Mouse (Mus musculus): ENCODE measurements around the gene Krt34. TPM values are rescaled to one million over a fixed set of nuclear protein-coding genes. Genes with fewer than 3 reads are reported as not detected.

The Krt34 gene
- polyA plus RNA-seq, 1 experiment, result not detected

DNA sequence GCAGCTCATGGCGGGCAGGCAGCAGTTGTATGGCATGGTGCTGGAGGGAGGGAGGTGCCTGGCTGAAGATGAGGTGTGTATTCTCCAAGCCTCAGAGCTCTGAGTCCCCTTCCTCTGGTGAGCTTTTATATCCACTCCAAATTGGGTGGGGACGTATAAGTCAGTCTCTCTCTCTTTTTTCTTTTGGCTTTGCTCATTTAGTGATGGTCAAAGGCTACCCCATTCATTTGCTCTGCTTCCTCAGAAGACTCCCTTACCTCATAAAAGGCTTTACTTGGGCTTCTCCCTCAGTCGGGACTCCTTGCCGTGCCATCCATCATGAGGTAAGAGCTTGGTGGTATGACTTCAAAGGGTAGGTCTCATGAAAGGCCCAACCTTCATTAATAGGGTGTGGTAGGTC lies 25.2 kb downstream of the Krt34 start, which contains the start of gene Krt33a:
Gene Krt33a (minus strand): TSS at position 101 of the 400 bp plus-strand sequence.
- no peak for TF ChIP-seq CTCF (conservative IDR thresholded peaks at IDR 0.05; ENCODE audit: insufficient read depth, insufficient read length, low read depth, low read length)
- TF ChIP-seq POLR2A (IDR thresholded peaks at IDR 0.05; ENCODE audit: low read depth, low read length), result no peak
- H3K4me3 ChIP-seq (ENCODE audit: insufficient read depth, low read depth, low read length), result no peak within 1 kb of the TSS
- no peaks in the 10 kb centered on the region for H3K4me1 ChIP-seq (ENCODE audit: control insufficient read depth, insufficient read depth, low read length)
- DNase-seq, result no peak
- no peaks in the 10 kb centered on the region for H3K27me3 ChIP-seq (replicated peaks; ENCODE audit: control insufficient read depth, insufficient read depth, low read length)
- WGBS, result 64% methylated on average over 4 of the region's 4 CpGs
- H3K36me3 ChIP-seq (ENCODE audit: control insufficient read depth, insufficient read depth, low read length), result no peaks in the 10 kb centered on the region
- H3K27ac ChIP-seq (ENCODE audit: insufficient read depth, low read depth, low read length), result no peak within 1 kb of the TSS

- no peak for TF ChIP-seq POLR2A (IDR thresholded peaks at IDR 0.05; ENCODE audit: low read depth, low read length)
- no peak for TF ChIP-seq CTCF (conservative IDR thresholded peaks at IDR 0.05; ENCODE audit: insufficient read depth, insufficient read length, low read depth, low read length)
- Histone ChIP-seq H3K4me1 (ENCODE audit: control insufficient read depth, insufficient read depth, low read length) (no peaks in the 10 kb centered on the region), H3K27ac (ENCODE audit: insufficient read depth, low read depth, low read length) (no peak overlapping the region), H3K4me3 (ENCODE audit: insufficient read depth, low read depth, low read length) (no peak overlapping the region), H3K36me3 (ENCODE audit: control insufficient read depth, insufficient read depth, low read length) (no peaks in the 10 kb centered on the region), H3K27me3 (replicated peaks; ENCODE audit: control insufficient read depth, insufficient read depth, low read length) (no peaks in the 10 kb centered on the region)
- 65% methylated on average over 4 of the region's 4 CpGs for WGBS
- DNase-seq, result no peak
Measured at GRCm38 (mm10) chr11:100013691-100014171, 27.6 kb downstream of the Krt34 start.

DNA sequence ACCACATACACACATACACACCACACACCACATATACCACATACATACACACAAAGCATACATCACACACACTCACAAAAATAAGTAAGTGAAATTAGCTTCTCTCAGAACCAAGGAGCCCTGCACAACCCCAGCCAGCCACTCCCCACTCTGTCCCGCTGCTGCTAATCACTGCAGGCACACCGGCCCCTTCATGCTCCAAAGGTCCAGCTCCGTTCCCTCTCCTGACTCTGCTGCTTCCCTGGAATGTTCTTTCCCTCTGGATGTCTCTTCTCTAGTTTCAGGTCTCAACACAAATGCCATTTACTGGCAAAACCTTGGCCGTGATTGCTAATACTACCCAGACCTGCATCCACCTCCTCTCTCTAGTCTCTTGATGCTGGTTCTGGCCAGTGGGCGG lies 30.7 kb downstream of the Krt34 start:
- no peak overlapping the region for H3K27ac ChIP-seq (ENCODE audit: insufficient read depth, low read depth, low read length)
- no peaks in the 10 kb centered on the region; the same call in 1 of the 2 replicates for H3K27me3 ChIP-seq (replicated peaks; ENCODE audit: control insufficient read depth, insufficient read depth, low read length)
- H3K36me3 ChIP-seq (ENCODE audit: control insufficient read depth, insufficient read depth, low read length), result no peaks in the 10 kb centered on the region
- TF ChIP-seq CTCF (conservative IDR thresholded peaks at IDR 0.05; ENCODE audit: insufficient read depth, insufficient read length, low read depth, low read length), result no peak
- no peak for TF ChIP-seq POLR2A (IDR thresholded peaks at IDR 0.05; ENCODE audit: low read depth, low read length)
- no peak for DNase-seq
- H3K4me3 ChIP-seq (ENCODE audit: insufficient read depth, low read depth, low read length), result no peak overlapping the region
- H3K4me1 ChIP-seq (ENCODE audit: control insufficient read depth, insufficient read depth, low read length), result no peaks in the 10 kb centered on the region
- 47% methylated on average over 5 of the region's 5 CpGs for WGBS

DNA sequence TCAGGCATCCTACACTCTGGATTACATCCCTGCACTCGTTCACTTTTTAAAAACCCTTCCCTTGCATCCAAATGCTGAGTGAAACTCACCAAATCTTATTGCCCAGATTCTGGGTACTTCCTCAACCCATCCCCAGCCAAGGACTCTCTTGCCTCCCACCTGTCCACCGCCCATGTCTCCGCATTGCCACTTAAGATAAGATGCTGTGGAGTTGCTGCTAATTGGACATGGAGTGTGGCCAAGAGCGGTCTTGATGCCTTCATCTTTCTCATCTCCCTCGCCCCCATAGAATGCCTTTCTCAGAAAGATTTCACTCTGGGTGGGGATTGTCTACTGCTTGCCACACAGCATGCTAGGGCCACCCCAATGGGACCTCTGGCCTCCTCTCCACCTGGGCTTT lies 33.0 kb downstream of the Krt34 start:
- WGBS, result 89% methylated on average over 5 of the region's 5 CpGs
- no peak overlapping the region for H3K27ac ChIP-seq (ENCODE audit: insufficient read depth, low read depth, low read length)
- H3K27me3 ChIP-seq (replicated peaks; ENCODE audit: control insufficient read depth, insufficient read depth, low read length), result no peaks in the 10 kb centered on the region; the same call in 1 of the 2 replicates
- H3K4me3 ChIP-seq (ENCODE audit: insufficient read depth, low read depth, low read length), result no peak overlapping the region
- DNase-seq, result no peak
- TF ChIP-seq CTCF (conservative IDR thresholded peaks at IDR 0.05; ENCODE audit: insufficient read depth, insufficient read length, low read depth, low read length) (no peak), POLR2A (IDR thresholded peaks at IDR 0.05; ENCODE audit: low read depth, low read length) (no peak)
- H3K36me3 ChIP-seq (ENCODE audit: control insufficient read depth, insufficient read depth, low read length), result no peaks in the 10 kb centered on the region
- H3K4me1 ChIP-seq (ENCODE audit: control insufficient read depth, insufficient read depth, low read length), result no peaks in the 10 kb centered on the region

DNA sequence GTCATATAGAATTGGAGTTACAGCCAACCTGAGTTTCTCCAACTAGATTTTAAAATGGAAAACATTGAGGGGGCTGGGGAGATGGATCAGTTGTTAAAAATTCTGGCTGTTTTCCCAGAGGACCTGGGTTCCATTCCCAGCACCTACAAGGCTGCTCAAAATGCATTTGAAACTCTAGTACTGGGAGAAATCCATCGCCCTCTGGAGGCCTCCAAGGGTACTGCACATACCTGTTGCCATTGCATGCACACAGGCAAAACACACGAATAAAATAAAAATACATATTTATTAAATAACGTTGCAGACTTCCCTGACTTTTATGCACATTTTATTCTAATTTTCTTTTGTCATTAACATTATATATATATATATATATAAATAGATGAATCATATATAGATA lies 34.7 kb downstream of the Krt34 start:
- Histone ChIP-seq H3K27ac (ENCODE audit: insufficient read depth, low read depth, low read length) (no peak overlapping the region), H3K36me3 (ENCODE audit: control insufficient read depth, insufficient read depth, low read length) (no peaks in the 10 kb centered on the region), H3K27me3 (replicated peaks; ENCODE audit: control insufficient read depth, insufficient read depth, low read length) (no peaks in the 10 kb centered on the region; the same call in 1 of the 2 replicates), H3K4me1 (ENCODE audit: control insufficient read depth, insufficient read depth, low read length) (no peaks in the 10 kb centered on the region), H3K4me3 (ENCODE audit: insufficient read depth, low read depth, low read length) (no peak overlapping the region)
- WGBS, result 55% methylated on average over 3 of the region's 3 CpGs
- TF ChIP-seq POLR2A (IDR thresholded peaks at IDR 0.05; ENCODE audit: low read depth, low read length) (no peak), CTCF (conservative IDR thresholded peaks at IDR 0.05; ENCODE audit: insufficient read depth, insufficient read length, low read depth, low read length) (peak; percentile 33; the same call in 1 of the 2 replicates)
- DNase-seq, result no peak

DNA sequence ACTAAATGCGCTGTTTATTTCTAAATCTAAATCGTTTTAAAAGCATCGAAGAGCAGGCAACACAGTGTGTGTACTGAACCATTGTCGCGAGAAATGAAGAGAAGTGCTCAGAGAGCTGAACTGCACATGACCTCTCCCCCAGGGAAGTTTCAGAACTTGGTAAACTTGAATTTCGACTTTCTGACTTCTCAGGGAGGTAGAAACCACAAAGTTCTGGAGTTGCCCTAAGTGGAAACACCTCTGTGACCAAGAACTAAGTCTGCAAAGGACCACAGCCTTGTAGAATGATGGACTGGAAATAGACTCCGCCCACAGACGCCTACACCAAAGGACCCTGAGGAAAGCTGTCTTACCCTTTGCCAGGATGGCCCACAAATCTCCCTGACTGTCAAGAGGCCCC lies 35.4 kb downstream of the Krt34 start:
- WGBS, result 63% methylated on average over 8 of the region's 8 CpGs
- H3K27ac ChIP-seq (ENCODE audit: insufficient read depth, low read depth, low read length), result no peak overlapping the region

DNA sequence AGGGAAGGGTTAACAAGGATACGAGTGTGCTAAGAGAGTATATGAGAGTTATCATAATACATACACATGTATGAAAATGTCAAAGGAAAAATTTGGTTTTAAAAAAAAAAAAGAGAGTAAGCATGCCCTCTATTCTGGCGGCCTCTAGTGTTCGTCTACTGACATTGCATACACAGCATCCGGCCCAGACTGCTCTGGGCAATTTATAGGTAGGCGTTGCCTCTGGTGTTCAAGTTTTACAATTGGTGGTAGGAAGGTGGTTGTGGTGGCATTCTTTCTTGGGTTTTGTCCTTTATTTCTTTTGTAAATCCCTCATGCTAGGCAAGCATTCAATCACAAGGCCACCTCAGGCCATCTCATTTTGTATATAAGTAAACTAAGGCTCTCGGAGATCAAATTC lies 36.5 kb downstream of the Krt34 start:
- peak; percentile 73 for TF ChIP-seq CTCF (conservative IDR thresholded peaks at IDR 0.05; ENCODE audit: insufficient read depth, insufficient read length, low read depth, low read length)
- no peak for TF ChIP-seq POLR2A (IDR thresholded peaks at IDR 0.05; ENCODE audit: low read depth, low read length)
- WGBS, result 21% methylated on average over 6 of the region's 6 CpGs
- Histone ChIP-seq H3K4me3 (ENCODE audit: insufficient read depth, low read depth, low read length) (no peak overlapping the region), H3K27ac (ENCODE audit: insufficient read depth, low read depth, low read length) (no peak overlapping the region), H3K4me1 (ENCODE audit: control insufficient read depth, insufficient read depth, low read length) (no peaks in the 10 kb centered on the region), H3K36me3 (ENCODE audit: control insufficient read depth, insufficient read depth, low read length) (no peaks in the 10 kb centered on the region), H3K27me3 (replicated peaks; ENCODE audit: control insufficient read depth, insufficient read depth, low read length) (no peaks in the 10 kb centered on the region; the same call in 1 of the 2 replicates)
- DNase-seq, result peak; percentile 53

More for the DNA sequence above, 35.4 kb downstream of the Krt34 start:
- no peaks in the 10 kb centered on the region for H3K4me1 ChIP-seq (ENCODE audit: control insufficient read depth, insufficient read depth, low read length)
- no peak for DNase-seq
- H3K36me3 ChIP-seq (ENCODE audit: control insufficient read depth, insufficient read depth, low read length), result no peaks in the 10 kb centered on the region
- no peaks in the 10 kb centered on the region; the same call in 1 of the 2 replicates for H3K27me3 ChIP-seq (replicated peaks; ENCODE audit: control insufficient read depth, insufficient read depth, low read length)
- no peak for TF ChIP-seq CTCF (conservative IDR thresholded peaks at IDR 0.05; ENCODE audit: insufficient read depth, insufficient read length, low read depth, low read length)
- TF ChIP-seq POLR2A (IDR thresholded peaks at IDR 0.05; ENCODE audit: low read depth, low read length), result no peak
- H3K4me3 ChIP-seq (ENCODE audit: insufficient read depth, low read depth, low read length), result no peak overlapping the region
